Mouse (Mus musculus): Measurements from ENCODE around the gene Gk. TPM values are rescaled to one million over a fixed set of nuclear protein-coding genes. Genes with fewer than 3 reads are reported as not detected.

The Gk gene
- polyA plus RNA-seq, 1 experiment from 2014 or later, result 9.3 TPM

Other genes starting within 250 kb of the Gk start
- gene Tab3, start 202.8 kb downstream of the Gk start, polyA plus RNA-seq (2015; fragmentation: Nextera tagmentation; extraction: Ambion mirVana), result 1.9 and 2.3 TPM in 2 replicates
- 1.3 and 1.5 TPM in 2 replicates for gene 5430427O19Rik, start 93.5 kb upstream of the Gk start, polyA plus RNA-seq (2015; fragmentation: Nextera tagmentation; extraction: Ambion mirVana)